Mouse (Mus musculus) neural tube, embryonic 13.5 days (tissue): ENCODE data around the gene Gm13090. TPM values are rescaled to one million over a fixed set of nuclear protein-coding genes. Genes with fewer than 3 reads are reported as not detected.
A peak's percentile ranks its signal among the peaks of the same experiment; 100 is the strongest.

Source experiments
- ATAC-seq: fragments of 200-750 bp; cut with Nextera tagmentation; 2 replicates; pipeline ENCODE4 v1.8.0; 2017; ENCODE audit warnings: low read depth, mild to moderate bottlenecking, moderate TSS enrichment, moderate library complexity
- H3K27ac ChIP-seq: fragments of 300-500 bp; sonication (generic); replicated peaks from 2 replicates; pipeline ENCODE4 v1.5.1; 2015; ENCODE audit warnings: moderate library complexity, mild to moderate bottlenecking, inconsistent platforms
- H3K27me3 ChIP-seq: fragments of 300-500 bp; sonication (generic); 2 replicates; pipeline ENCODE4 v1.6.1; 2015; ENCODE audit warnings: mild to moderate bottlenecking, inconsistent platforms
- H3K36me3 ChIP-seq: fragments of 300-500 bp; sonication (generic); 2 replicates; pipeline ENCODE4 v1.6.1; 2015; ENCODE audit warnings: mild to moderate bottlenecking, inconsistent platforms
- H3K4me1 ChIP-seq: fragments of 300-500 bp; sonication (generic); replicated peaks from 2 replicates; pipeline ENCODE4 v1.6.1; 2015; ENCODE audit warnings: inconsistent platforms
- H3K4me2 ChIP-seq: fragments of 300-500 bp; sonication (generic); 2 replicates; pipeline ENCODE4 v1.6.1; 2015; ENCODE audit warnings: inconsistent platforms, mild to moderate bottlenecking, moderate library complexity
- H3K4me3 ChIP-seq: fragments of 300-500 bp; sonication (generic); 2 replicates; pipeline ENCODE4 v1.5.1; 2015; ENCODE audit warnings: mild to moderate bottlenecking, inconsistent platforms
- H3K9ac ChIP-seq: fragments of 300-500 bp; sonication (generic); 2 replicates; pipeline ENCODE4 v1.6.1; 2015; ENCODE audit warnings: moderate library complexity, mild to moderate bottlenecking, inconsistent platforms
- H3K9me3 ChIP-seq: fragments of 300-500 bp; sonication (generic); 2 replicates; pipeline ENCODE4 v1.6.1; 2016; ENCODE audit warnings: inconsistent platforms
- WGBS: fragments of 180-500 bp; shearing (Covaris S2); methylation state at CpG from one replicate; pipeline ENCODE4 v1.1.7; 2015; 5-methylcytosine and 5-hydroxymethylcytosine counted together
- polyA plus RNA-seq: library from polyadenylated mRNA; unstranded; fragments of >200 nt; fragmentation: Nextera tagmentation; extraction: Ambion mirVana; gene quantifications from 2 replicates; pipeline ENCODE4 v1.2.1, GENCODE M21; 2015

Gm13090 gene
- polyA plus RNA-seq, 1 experiment from 2014 or later = 0.36 TPM

GRCm38 (mm10) chr4:151140368-151140982 is 51.1 kb downstream of the Gm13090 start:
- WGBS = under 1% methylated on average over 20 of the region's 20 CpGs
- H3K36me3 ChIP-seq = peaks cover 17% of the 10 kb centered on the region
- H3K4me1 ChIP-seq = peaks cover 44% of the 10 kb centered on the region
- peak overlapping the region; percentile 66 for H3K9ac ChIP-seq
- H3K4me3 ChIP-seq = peak overlapping the region; percentile 15; the same call in 1 of the 2 replicates
- ATAC-seq = peak; percentile 78
- peaks cover 10% of the 10 kb centered on the region; the same call in 1 of the 2 replicates for H3K9me3 ChIP-seq
- no peaks in the 10 kb centered on the region for H3K27me3 ChIP-seq
- H3K4me2 ChIP-seq = peak overlapping the region; percentile 52
- H3K27ac ChIP-seq = peak overlapping the region; percentile 98

Other genes with a start within 250 kb of the Gm13090 start
- 57.9 and 60.4 TPM in 2 replicates for gene Errfi1, start 235.7 kb upstream of the Gm13090 start, polyA plus RNA-seq
- gene Park7, start 175.1 kb upstream of the Gm13090 start, polyA plus RNA-seq = 369 and 374 TPM in 2 replicates
- gene Tnfrsf9, start 175.0 kb upstream of the Gm13090 start, polyA plus RNA-seq = 0.29 and 0.50 TPM in 2 replicates
- 0.81 and 1.3 TPM in 2 replicates for gene Uts2, start 92.5 kb upstream of the Gm13090 start, polyA plus RNA-seq
- 3.7 and 3.9 TPM in 2 replicates for gene Per3, start 44.9 kb upstream of the Gm13090 start, polyA plus RNA-seq
- gene Vamp3, start 31.6 kb upstream of the Gm13090 start, polyA plus RNA-seq = 55.6 and 69.1 TPM in 2 replicates